Mouse (Mus musculus): ENCODE measurements around the gene Tmeff2.

- TF ChIP-seq POLR2A (IDR thresholded peaks at IDR 0.05; ENCODE audit: control insufficient read depth, low read depth, low read length) (no peak), CTCF (IDR thresholded peaks at IDR 0.05; ENCODE audit: control insufficient read depth, insufficient read depth, insufficient replicate concordance, low read depth, low read length) (no peak)
Observed at GRCm38 (mm10) chr1:51065652-51066051, 165.2 kb downstream of the Tmeff2 start.
